Mouse (Mus musculus) midbrain, embryonic 12.5 days (tissue): Measurements from ENCODE around the gene Gps1. TPM values are rescaled to one million over a fixed set of nuclear protein-coding genes. Genes with fewer than 3 reads are reported as not detected.
"Not testable (repeated sequence)": the region's sequence is repeated elsewhere in the genome, so short reads cannot be mapped to it uniquely, and the experiment has no call there.

Experiments
- ATAC-seq: fragments of 200-750 bp; cut with Nextera tagmentation; 2 replicates; pipeline ENCODE4 v1.8.0; 2017; ENCODE audit warnings: low read depth, moderate TSS enrichment, moderate library complexity; ENCODE audit not compliant: low FRiP score
- H3K27ac ChIP-seq: fragments of 300-500 bp; sonication (generic); replicated peaks from 2 replicates; pipeline ENCODE4 v1.5.1; 2016; ENCODE audit warnings: mild to moderate bottlenecking
- H3K27me3 ChIP-seq: fragments of 300-500 bp; sonication (generic); 2 replicates; pipeline ENCODE4 v1.6.1; 2016; ENCODE audit warnings: mild to moderate bottlenecking
- H3K36me3 ChIP-seq: fragments of 300-500 bp; sonication (generic); 2 replicates; pipeline ENCODE4 v1.6.1; 2016
- H3K4me1 ChIP-seq: fragments of 300-500 bp; sonication (generic); 2 replicates; pipeline ENCODE4 v1.6.1; 2016
- H3K4me2 ChIP-seq: fragments of 300-500 bp; sonication (generic); replicated peaks from 2 replicates; pipeline ENCODE4 v1.6.1; 2016; ENCODE audit warnings: mild to moderate bottlenecking, moderate library complexity
- H3K4me3 ChIP-seq: fragments of 300-500 bp; sonication (generic); 2 replicates; pipeline ENCODE4 v1.5.1; 2016; ENCODE audit warnings: mild to moderate bottlenecking
- H3K9ac ChIP-seq: fragments of 300-500 bp; sonication (generic); replicated peaks from 2 replicates; pipeline ENCODE4 v1.6.1; 2016; ENCODE audit warnings: mild to moderate bottlenecking, moderate library complexity
- H3K9me3 ChIP-seq: fragments of 300-500 bp; sonication (generic); 2 replicates; pipeline ENCODE4 v1.6.1; 2016; ENCODE audit warnings: mild to moderate bottlenecking
- WGBS: fragments of 180-500 bp; shearing (Covaris S2); methylation state at CpG from one replicate; pipeline ENCODE4 v1.1.7; 2016; 5-methylcytosine and 5-hydroxymethylcytosine counted together
- polyA plus RNA-seq: library from polyadenylated mRNA; unstranded; fragments of >200 nt; fragmentation: Nextera tagmentation; extraction: Ambion mirVana; gene quantifications from 2 replicates; pipeline ENCODE4 v1.2.1, GENCODE M21; 2016

Gps1 gene
- polyA plus RNA-seq, 1 experiment from 2014 or later, result 248 TPM

DNA sequence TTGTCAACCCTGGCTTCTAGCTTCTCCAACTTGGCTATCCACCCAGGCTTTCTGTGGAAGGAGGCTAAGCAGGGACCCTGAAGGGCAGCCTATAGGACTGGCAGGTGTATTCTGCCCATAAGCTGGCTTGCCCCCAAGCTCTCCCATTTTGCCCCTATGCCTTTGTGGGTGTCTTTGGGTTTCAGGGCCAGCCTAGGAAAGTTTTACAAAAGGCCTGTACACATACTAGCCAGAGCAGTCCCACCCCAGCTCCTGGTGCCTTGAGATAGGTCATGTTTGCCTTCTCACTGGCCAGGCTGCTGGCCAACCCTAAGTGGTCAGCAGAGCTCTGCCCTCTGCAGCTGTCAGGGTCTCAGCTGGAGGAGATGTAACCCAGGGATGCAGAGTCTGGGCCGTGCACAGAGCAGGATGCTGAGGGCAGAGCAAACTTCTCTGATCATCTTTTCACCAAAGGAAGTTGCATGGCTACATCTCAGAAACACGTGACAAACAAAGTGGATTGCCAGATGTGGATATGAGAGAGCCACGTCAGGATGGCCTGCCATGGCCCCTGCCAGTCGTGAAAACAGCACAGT, 41.3 kb downstream of the Gps1 start:
- Histone ChIP-seq H3K4me2 (peak overlapping the region; percentile 86), H3K27ac (peak overlapping the region; percentile 100), H3K27me3 (peaks cover 8% of the 10 kb centered on the region; the same call in 1 of the 2 replicates), H3K9me3 (no peaks in the 10 kb centered on the region), H3K36me3 (peaks cover 20% of the 10 kb centered on the region), H3K4me1 (peaks cover 44% of the 10 kb centered on the region), H3K4me3 (peak overlapping the region; percentile 90), H3K9ac (peak overlapping the region; percentile 95)
- ATAC-seq, result no peak
- WGBS, result 44% methylated on average over 4 of the region's 4 CpGs

DNA sequence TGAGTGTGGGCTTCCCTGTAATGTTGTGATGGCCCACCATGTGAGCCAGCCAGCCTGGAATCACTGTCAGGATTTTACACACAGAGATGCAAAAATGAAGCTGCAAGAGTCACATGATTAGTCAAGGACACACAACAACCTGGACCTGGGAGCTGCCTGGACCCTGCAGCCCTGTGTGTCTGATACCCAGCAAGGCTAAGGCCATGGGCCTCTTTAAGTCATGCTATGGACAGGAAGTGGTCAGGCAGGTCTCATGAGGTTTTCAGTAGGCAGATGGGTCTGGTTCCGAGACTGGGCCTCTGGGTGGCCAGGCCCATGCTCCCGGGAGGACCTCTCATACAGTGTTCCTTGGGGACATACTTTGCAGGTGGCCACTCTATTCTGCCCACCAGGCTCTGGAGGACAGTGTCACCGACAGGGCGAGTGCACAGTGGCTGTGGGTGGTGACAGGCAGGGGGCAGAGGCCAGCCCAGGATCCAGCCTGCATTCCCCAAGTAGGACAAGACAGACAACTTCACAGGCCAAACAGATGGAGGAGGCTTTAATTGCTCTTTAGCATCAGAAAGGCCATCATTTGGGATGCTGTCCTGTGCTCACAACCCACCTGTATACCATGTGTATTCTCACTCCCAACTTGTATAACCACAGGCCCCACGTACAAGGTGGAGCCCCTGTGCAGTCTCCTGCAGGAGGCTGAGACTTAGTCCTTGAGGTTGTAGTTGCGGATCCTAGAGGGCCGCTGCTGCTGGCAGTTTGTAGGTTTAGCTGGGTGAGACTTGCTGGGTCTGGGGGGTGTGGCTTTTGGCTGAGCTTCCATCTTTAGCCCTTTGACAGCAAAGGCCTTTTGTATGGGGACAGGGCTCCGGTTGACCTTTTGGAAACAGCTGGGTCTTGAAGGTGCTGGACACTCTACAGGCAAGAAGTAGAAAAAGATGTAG, 42.2 kb downstream of the Gps1 start:
- Histone ChIP-seq H3K36me3 (peaks cover 11% of the 10 kb centered on the region), H3K9ac (no peak overlapping the region), H3K9me3 (no peaks in the 10 kb centered on the region), H3K27me3 (peaks cover 8% of the 10 kb centered on the region), H3K27ac (peak overlapping the region; percentile 100), H3K4me1 (peaks cover 36% of the 10 kb centered on the region), H3K4me3 (no peak overlapping the region), H3K4me2 (no peak overlapping the region)
- ATAC-seq, result no peak
- 80% methylated on average over 8 of the region's 8 CpGs for WGBS

DNA sequence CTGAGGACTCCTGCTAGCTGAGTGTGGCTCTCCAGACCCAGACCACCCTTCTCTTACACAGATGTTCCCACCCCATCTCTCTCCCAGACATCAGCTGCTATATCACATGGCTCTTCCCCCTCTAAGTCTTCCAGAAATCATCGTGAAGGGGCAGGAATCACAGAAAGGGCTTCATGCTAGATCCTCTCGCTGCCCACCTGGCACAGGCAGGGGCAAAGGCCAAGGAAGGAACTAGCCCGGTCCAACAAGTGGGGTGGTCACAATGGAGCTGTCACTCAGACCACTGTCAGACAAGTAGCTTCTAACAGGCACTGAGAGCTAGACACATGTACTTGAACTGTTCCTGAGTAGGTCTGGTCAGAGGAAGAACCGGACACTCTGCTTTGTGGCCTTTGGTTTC, 44.3 kb downstream of the Gps1 start:
- 70% methylated on average over 4 of the region's 4 CpGs for WGBS
- Histone ChIP-seq H3K9me3 (no peaks in the 10 kb centered on the region), H3K4me2 (no peak overlapping the region), H3K36me3 (no peaks in the 10 kb centered on the region), H3K9ac (peak overlapping the region; percentile 24; the same call in 1 of the 2 replicates), H3K4me3 (no peak overlapping the region), H3K27me3 (peaks cover 13% of the 10 kb centered on the region), H3K27ac (no peak overlapping the region), H3K4me1 (peaks cover 23% of the 10 kb centered on the region)
- ATAC-seq, result no peak

DNA sequence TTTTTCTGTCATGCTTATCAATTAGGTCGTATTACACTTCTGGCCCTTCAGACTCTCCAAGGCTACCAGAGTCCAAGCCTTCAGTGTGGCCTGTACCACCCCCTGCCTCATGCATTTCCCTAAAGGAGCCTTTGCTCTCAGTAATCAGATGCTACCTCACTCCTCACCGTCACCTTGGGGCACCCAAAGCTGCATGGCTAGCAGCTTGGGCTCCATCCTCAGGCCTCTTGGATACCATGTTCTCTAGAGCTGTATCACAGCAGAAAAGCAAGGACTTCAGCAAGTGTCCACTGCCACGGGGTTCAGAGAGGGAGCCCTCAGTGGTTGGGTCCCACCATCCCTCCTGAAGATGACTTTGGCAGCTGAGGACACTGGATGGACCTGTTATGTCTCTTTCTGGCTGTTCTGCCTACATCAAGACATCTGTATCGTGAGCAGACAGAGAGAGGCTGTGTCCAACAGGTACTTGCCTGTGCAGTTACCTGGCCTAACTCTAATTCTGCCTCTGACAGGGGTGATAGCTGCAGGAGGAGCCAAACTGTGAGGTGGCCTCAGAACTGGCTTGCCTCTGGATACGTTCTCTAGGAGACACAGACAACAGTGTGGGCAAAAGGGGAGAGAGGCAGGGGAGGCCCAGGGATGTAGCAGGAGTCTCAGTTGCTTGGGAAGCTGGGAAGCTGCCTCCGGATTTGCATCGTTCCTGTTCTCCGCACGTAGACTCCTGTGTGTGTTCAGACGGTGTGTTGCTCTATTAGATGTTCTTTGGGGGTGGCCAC, 45.9 kb downstream of the Gps1 start:
- no peaks in the 10 kb centered on the region for H3K36me3 ChIP-seq
- no peak overlapping the region for H3K4me2 ChIP-seq
- no peak for ATAC-seq
- H3K9ac ChIP-seq, result no peak overlapping the region
- no peak overlapping the region for H3K4me3 ChIP-seq
- 85% methylated on average over 10 of the region's 10 CpGs for WGBS
- H3K27ac ChIP-seq, result no peak overlapping the region
- peaks cover 36% of the 10 kb centered on the region for H3K4me1 ChIP-seq
- H3K9me3 ChIP-seq, result no peaks in the 10 kb centered on the region
- H3K27me3 ChIP-seq, result peaks cover 13% of the 10 kb centered on the region

DNA sequence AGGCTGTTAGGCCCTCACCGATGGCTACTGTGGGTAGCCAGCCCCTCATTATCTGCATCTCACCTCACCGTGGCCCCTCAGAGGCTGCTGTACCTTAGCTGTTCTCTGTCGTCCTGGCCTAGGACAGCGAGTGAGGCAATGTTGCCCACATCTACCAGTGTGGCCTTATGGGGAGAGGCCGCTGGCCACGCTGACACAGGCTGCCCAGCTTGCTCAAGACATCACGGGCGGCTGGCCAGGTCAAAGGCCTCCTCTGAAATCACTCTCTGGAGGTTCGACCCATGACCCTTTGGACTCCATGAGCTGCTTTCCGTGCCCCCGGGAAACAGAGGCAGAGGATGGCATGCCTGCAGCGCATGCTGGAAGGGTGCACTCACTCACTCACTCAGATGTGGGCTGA, 46.6 kb downstream of the Gps1 start:
- H3K4me2 ChIP-seq, result no peak overlapping the region
- no peak for ATAC-seq
- H3K9me3 ChIP-seq, result no peaks in the 10 kb centered on the region
- H3K9ac ChIP-seq, result no peak overlapping the region
- no peak overlapping the region for H3K27ac ChIP-seq
- WGBS, result 85% methylated on average over 12 of the region's 12 CpGs
- H3K27me3 ChIP-seq, result peaks cover 13% of the 10 kb centered on the region
- no peak overlapping the region for H3K4me3 ChIP-seq
- H3K4me1 ChIP-seq, result peaks cover 28% of the 10 kb centered on the region
- H3K36me3 ChIP-seq, result no peaks in the 10 kb centered on the region

DNA sequence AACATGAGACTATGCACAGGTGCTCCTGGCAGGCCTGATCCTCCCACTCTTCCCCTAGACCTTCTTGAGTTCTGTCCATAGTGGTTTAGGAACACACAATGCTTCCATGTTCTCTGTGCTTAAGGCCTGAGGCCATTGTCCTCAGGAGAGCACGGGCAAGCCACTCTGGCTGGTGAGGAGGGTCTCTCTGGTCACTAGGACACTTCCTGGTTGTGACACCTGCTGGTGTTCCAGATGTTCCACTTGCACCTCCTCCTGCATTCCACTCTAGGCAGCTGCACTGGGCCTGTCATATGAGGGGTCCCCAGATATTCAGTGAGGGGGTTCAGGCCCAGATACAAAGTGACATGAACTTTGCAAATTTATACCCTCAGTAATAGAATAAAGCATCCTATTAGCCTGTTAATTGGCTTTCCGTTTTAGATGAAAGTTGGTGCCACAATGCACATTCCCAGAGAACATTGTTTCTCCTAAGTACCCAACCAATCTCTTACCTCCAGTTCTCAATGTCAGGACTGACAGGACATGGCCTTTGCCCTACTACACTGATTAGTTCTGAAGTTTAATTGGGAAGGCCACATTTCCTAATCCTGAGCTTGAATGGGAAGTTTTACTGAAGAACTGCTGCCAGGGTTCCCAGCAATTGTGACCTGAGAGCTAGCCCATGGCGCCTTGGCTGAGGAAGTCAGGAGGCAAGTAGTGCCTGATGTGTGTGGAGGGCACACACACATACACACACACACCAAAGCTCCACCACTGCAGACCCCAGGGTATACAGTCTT, 47.8 kb downstream of the Gps1 start:
- H3K27me3 ChIP-seq, result peaks cover 13% of the 10 kb centered on the region
- H3K4me1 ChIP-seq, result peaks cover 19% of the 10 kb centered on the region
- H3K36me3 ChIP-seq, result no peaks in the 10 kb centered on the region
- H3K4me2 ChIP-seq, result no peak overlapping the region
- H3K9me3 ChIP-seq, result no peaks in the 10 kb centered on the region
- no peak overlapping the region for H3K4me3 ChIP-seq
- H3K27ac ChIP-seq, result no peak overlapping the region
- no peak overlapping the region for H3K9ac ChIP-seq
- no peak for ATAC-seq
- WGBS, result 79% methylated on average over 3 of the region's 3 CpGs

DNA sequence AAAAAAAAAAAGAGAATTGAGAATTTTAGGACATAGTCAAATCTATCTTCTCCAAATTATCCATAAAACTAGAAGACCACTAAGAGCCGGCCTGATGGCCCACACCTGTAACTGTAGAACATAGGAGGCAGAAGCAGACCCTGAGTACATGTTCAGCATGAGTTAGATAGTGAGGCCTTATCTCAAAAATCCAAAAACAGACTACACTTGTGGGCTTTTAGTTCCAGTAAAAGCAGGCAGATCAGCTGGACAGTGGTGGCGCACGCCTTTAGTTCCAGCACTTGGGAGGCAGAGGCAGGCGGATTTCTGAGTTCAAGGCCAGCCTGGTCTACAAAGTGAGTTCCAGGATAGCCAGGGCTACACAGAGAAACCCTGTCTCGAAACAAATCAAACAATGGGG, 48.9 kb downstream of the Gps1 start:
- not testable (repeated sequence) for H3K4me2 ChIP-seq, H3K9me3 ChIP-seq, H3K36me3 ChIP-seq, H3K9ac ChIP-seq, H3K4me3 ChIP-seq, ATAC-seq
- Histone ChIP-seq H3K27me3 (peaks cover 13% of the 10 kb centered on the region), H3K4me1 (peaks cover 19% of the 10 kb centered on the region), H3K27ac (peak overlapping the region; percentile 79)
- WGBS, result 91% methylated on average over 5 of the region's 5 CpGs

DNA sequence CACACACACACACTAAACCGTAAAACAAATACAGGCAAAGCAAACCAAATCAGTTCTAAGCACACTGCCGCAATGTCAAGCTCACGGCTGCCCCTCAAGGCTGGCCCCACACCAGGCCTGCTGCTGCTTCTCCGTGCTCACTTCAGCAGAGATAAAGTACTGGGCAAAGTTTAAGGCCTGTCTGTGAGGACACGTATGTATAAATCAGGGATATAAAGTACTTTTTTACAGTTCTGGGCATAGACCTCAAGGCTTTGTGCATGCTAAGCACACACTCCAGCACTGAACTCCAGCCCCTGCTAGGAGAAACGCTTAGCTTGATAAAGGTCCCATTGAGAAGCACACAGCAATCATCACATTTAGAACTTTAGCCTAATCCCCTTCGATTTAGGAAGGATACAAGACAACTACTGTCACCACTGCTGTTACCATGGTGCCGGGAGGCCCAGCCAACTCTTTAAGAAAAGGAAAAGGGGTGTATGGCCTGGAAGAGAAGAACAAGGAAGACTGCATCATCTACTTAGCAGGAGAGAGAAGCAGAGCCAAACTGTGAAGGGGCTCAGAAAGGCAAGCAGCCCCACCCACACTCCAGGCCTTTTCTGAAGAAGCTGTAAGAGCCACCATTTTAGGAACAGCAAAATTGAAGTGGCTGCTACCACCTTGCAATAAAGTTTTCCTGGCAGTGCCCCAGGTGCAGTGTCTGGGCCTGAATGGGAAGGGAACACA, 49.6 kb downstream of the Gps1 start:
- Histone ChIP-seq H3K4me1 (peaks cover 19% of the 10 kb centered on the region), H3K9ac (no peak overlapping the region; the same call in 1 of the 2 replicates), H3K36me3 (no peaks in the 10 kb centered on the region), H3K4me3 (no peak overlapping the region), H3K27me3 (peaks cover 13% of the 10 kb centered on the region), H3K4me2 (0 out of 2 replicates have a peak overlapping the region, but pooled peaks have one; percentile 7), H3K27ac (peak overlapping the region; percentile 79), H3K9me3 (no peaks in the 10 kb centered on the region)
- WGBS, result 26% methylated on average over 8 of the region's 8 CpGs
- peak; percentile 78 for ATAC-seq

Other genes with a start within 250 kb of the Gps1 start
- 212 and 232 TPM in 2 replicates for gene Mcrip1, start 234.5 kb upstream of the Gps1 start, polyA plus RNA-seq
- gene Ppp1r27, start 233.1 kb upstream of the Gps1 start, polyA plus RNA-seq, result not detected in 2 replicates
- 384 and 418 TPM in 2 replicates for gene P4hb, start 211.0 kb upstream of the Gps1 start, polyA plus RNA-seq
- 504 and 557 TPM in 2 replicates for gene Arhgdia, start 202.6 kb upstream of the Gps1 start, polyA plus RNA-seq
- 652 and 655 TPM in 2 replicates for gene Alyref, start 185.9 kb upstream of the Gps1 start, polyA plus RNA-seq
- gene Anapc11, start 185.9 kb upstream of the Gps1 start, polyA plus RNA-seq, result 165 and 182 TPM in 2 replicates
- 0.98 TPM in 1 of 2 replicates, not detected in the other for gene Npb, start 175.8 kb upstream of the Gps1 start, polyA plus RNA-seq
- 148 and 157 TPM in 2 replicates for gene Pcyt2, start 166.3 kb upstream of the Gps1 start, polyA plus RNA-seq
- 40.4 and 48.2 TPM in 2 replicates for gene Sirt7, start 159.0 kb upstream of the Gps1 start, polyA plus RNA-seq
- gene Mafg, start 150.7 kb upstream of the Gps1 start, polyA plus RNA-seq, result 33.3 and 36.8 TPM in 2 replicates
- 31.6 and 34.1 TPM in 2 replicates for gene Pycr1, start 140.5 kb upstream of the Gps1 start, polyA plus RNA-seq
- 0.99 TPM in 1 of 2 replicates, not detected in the other for gene Myadml2, start 136.1 kb upstream of the Gps1 start, polyA plus RNA-seq
- gene Notum, start 123.1 kb upstream of the Gps1 start, polyA plus RNA-seq, result 0.58 and 0.87 TPM in 2 replicates
- gene Aspscr1, start 111.3 kb upstream of the Gps1 start, polyA plus RNA-seq, result 149 and 154 TPM in 2 replicates
- 120 and 121 TPM in 2 replicates for gene Cenpx, start 70.5 kb upstream of the Gps1 start, polyA plus RNA-seq
- gene Lrrc45, start 70.3 kb upstream of the Gps1 start, polyA plus RNA-seq, result 74.5 and 75.1 TPM in 2 replicates
- gene Rac3, start 62.8 kb upstream of the Gps1 start, polyA plus RNA-seq, result 70.5 and 74.2 TPM in 2 replicates
- 11.8 and 14.6 TPM in 2 replicates for gene Dcxr, start 57.0 kb upstream of the Gps1 start, polyA plus RNA-seq
- gene Cbr2, start 52.2 kb upstream of the Gps1 start, polyA plus RNA-seq, result 2.0 and 2.3 TPM in 2 replicates
- gene Hmga1b, start 21.5 kb upstream of the Gps1 start, polyA plus RNA-seq, result 5.4 and 6.8 TPM in 2 replicates
- 63.4 and 66.4 TPM in 2 replicates for gene Rfng, start 65 bp upstream of the Gps1 start, polyA plus RNA-seq
- 64.2 and 67.6 TPM in 2 replicates for gene Dus1l, start 12.1 kb downstream of the Gps1 start, polyA plus RNA-seq
- 139 and 140 TPM in 2 replicates for gene Fasn, start 40.3 kb downstream of the Gps1 start, polyA plus RNA-seq
- 5.9 and 6.3 TPM in 2 replicates for gene Ccdc57, start 148.6 kb downstream of the Gps1 start, polyA plus RNA-seq
- 27.1 and 29.4 TPM in 2 replicates for gene Slc16a3, start 164.2 kb downstream of the Gps1 start, polyA plus RNA-seq
- 167 and 170 TPM in 2 replicates for gene Csnk1d, start 207.1 kb downstream of the Gps1 start, polyA plus RNA-seq